Mouse (Mus musculus): ENCODE measurements around the gene Pim3. TPM values are rescaled to one million over a fixed set of nuclear protein-coding genes. Genes with fewer than 3 reads are reported as not detected.

Gene Pim3
- polyA plus RNA-seq, 1 experiment from 2014 or later = 69.4 TPM

DNA sequence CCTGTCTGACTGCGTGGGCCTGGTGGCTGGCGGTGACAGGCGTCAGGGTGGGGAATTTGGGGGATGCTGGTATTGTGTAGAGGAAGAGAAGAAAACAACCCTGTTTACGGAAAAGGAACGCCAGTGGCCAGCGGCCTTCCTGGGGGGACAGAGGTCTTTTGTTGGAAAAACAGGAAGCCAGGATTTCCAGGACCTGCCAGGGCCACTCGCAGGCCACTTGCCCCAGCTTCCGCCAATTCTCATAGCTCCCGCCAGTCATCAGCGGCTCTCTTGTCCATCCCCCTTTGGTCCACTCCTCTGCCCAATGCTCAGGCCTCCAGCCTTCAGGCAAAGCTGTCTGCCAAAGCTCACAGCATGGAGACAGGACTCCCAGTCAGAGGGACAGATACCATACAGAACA is 21.9 kb upstream of the Pim3 start:
- no peak overlapping the region for H3K9ac ChIP-seq (ENCODE audit: low read length)

DNA sequence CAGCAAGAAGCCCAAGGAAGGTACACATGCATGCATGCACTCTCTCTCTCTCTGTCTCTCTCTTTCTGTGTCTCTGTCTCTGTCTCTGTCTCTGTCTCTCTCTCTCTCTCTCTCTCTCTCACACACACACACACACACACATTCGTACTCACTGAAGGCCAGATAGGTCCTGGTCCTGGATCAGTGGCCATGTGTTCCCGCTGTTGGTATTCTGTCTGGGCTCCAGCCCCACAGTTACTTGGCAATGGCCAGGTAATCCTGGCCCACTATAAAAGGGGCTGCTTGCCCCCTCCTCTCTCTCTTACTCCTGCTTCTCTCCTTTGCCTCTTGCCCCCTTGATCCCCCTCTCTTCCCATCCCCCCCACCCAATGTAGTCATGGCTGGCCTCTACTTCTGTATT is 20.8 kb upstream of the Pim3 start:
- 0 out of 2 replicates have a peak, but pooled peaks cover 3% of the 10 kb centered on the region for H3K4me1 ChIP-seq (replicated peaks; ENCODE audit: control insufficient read depth, insufficient read depth)
- H3K4me3 ChIP-seq (ENCODE audit: low read depth, low read length) = no peak overlapping the region
- DNase-seq (ENCODE audit: low spot score) (no peak), ATAC-seq (ENCODE audit: low FRiP score, low TSS enrichment) (no peak)
- H3K9me3 ChIP-seq (ENCODE audit: control insufficient read depth, low read length) = no peaks in the 10 kb centered on the region
- H3K9ac ChIP-seq (ENCODE audit: low read length) = no peak overlapping the region
- no peaks in the 10 kb centered on the region for H3K36me3 ChIP-seq (ENCODE audit: control insufficient read depth, insufficient read depth, low read length)
- 73% methylated on average over 2 of the region's 2 CpGs for WGBS
- H3K27ac ChIP-seq (replicated peaks) = no peak overlapping the region
- H3K4me2 ChIP-seq (replicated peaks; ENCODE audit: low read depth) = no peak overlapping the region
- H3K27me3 ChIP-seq (ENCODE audit: control insufficient read depth, insufficient read depth, low read length) = no peaks in the 10 kb centered on the region
- TF ChIP-seq CTCF (IDR thresholded peaks at IDR 0.05; ENCODE audit: low read depth) = no peak
- no peak for TF ChIP-seq EP300 (optimal IDR thresholded peaks at IDR 0.05)

More for the DNA sequence above, 21.9 kb upstream of the Pim3 start:
- no peaks in the 10 kb centered on the region for H3K36me3 ChIP-seq (ENCODE audit: control insufficient read depth, insufficient read depth, low read length)
- TF ChIP-seq EP300 (optimal IDR thresholded peaks at IDR 0.05) = no peak
- TF ChIP-seq CTCF (IDR thresholded peaks at IDR 0.05; ENCODE audit: low read depth) = no peak
- 64% methylated on average over 10 of the region's 10 CpGs for WGBS
- ATAC-seq (ENCODE audit: low FRiP score, low TSS enrichment) (no peak), DNase-seq (ENCODE audit: low spot score) (no peak)
- H3K27ac ChIP-seq (replicated peaks) = peak overlapping the region; percentile 84
- H3K9me3 ChIP-seq (ENCODE audit: control insufficient read depth, low read length) = no peaks in the 10 kb centered on the region
- no peak overlapping the region for H3K4me3 ChIP-seq (ENCODE audit: low read depth, low read length)
- no peak overlapping the region for H3K4me2 ChIP-seq (replicated peaks; ENCODE audit: low read depth)
- 0 out of 2 replicates have a peak, but pooled peaks cover 3% of the 10 kb centered on the region for H3K4me1 ChIP-seq (replicated peaks; ENCODE audit: control insufficient read depth, insufficient read depth)
- H3K27me3 ChIP-seq (ENCODE audit: control insufficient read depth, insufficient read depth, low read length) = no peaks in the 10 kb centered on the region

DNA sequence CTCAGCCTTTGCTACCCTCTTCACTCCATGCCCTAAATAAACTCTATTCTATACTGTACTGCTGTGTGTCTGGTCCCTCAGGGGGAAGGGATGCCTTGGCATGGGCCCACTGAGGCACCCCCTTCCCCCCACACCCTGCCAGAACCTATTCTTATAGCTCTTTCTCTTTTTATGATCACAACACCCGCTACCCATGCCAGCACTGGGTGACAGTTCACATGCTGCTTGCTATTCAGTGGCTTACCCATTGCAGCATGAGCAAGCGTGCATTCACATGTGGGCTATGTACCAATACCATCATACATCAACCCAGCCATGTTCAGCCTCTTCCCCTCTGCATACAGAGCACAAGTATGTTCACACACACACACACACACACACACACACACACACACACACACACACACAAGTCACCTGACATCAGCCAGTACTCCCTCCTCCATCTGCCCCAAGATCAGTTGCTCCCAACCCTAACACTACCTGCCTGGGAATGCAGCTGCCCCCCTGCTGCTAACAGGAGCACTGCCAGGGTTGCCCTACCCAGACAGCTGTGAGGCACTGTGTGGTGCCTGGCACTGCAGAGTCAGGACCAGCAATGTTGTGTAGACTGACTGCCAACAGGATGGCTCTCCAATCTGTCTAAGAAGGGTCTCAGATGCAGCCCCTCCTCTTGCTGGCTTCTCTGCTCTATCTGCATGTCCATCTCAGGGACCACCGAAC is 20.2 kb upstream of the Pim3 start:
- Histone ChIP-seq H3K4me3 (ENCODE audit: low read depth, low read length) (no peak overlapping the region), H3K4me2 (replicated peaks; ENCODE audit: low read depth) (no peak overlapping the region), H3K27me3 (ENCODE audit: control insufficient read depth, insufficient read depth, low read length) (no peaks in the 10 kb centered on the region), H3K9me3 (ENCODE audit: control insufficient read depth, low read length) (no peaks in the 10 kb centered on the region), H3K4me1 (replicated peaks; ENCODE audit: control insufficient read depth, insufficient read depth) (0 out of 2 replicates have a peak, but pooled peaks cover 3% of the 10 kb centered on the region), H3K36me3 (ENCODE audit: control insufficient read depth, insufficient read depth, low read length) (no peaks in the 10 kb centered on the region), H3K9ac (ENCODE audit: low read length) (no peak overlapping the region), H3K27ac (replicated peaks) (no peak overlapping the region)
- ATAC-seq (ENCODE audit: low FRiP score, low TSS enrichment) (no peak), DNase-seq (ENCODE audit: low spot score) (no peak)
- WGBS = 82% methylated on average over 3 of the region's 3 CpGs
- TF ChIP-seq CTCF (IDR thresholded peaks at IDR 0.05; ENCODE audit: low read depth) (peak; percentile 17; the same call in 1 of the 2 replicates), EP300 (optimal IDR thresholded peaks at IDR 0.05) (no peak)

DNA sequence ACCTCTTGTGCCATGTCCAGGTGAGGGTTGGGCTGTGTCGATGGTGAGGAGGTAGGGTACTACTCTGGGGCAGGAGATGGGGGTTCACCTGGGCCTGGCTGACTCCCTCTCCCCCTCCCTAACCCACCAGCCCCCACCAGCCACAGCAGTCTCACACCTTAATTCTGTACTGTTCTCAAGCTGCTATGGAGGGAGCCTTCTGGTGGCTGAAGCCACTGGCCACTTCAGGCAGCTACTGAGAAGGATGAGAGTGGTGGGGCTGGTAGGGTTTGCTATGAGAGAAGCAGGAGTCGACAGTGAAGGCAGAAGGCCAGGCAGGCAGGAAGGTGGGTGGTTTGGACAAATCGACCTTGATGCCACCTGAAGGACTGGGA is 19.7 kb upstream of the Pim3 start:
- Histone ChIP-seq H3K9ac (ENCODE audit: low read length) (no peak overlapping the region), H3K27ac (replicated peaks) (no peak overlapping the region), H3K4me3 (ENCODE audit: low read depth, low read length) (no peak overlapping the region), H3K36me3 (ENCODE audit: control insufficient read depth, insufficient read depth, low read length) (no peaks in the 10 kb centered on the region), H3K27me3 (ENCODE audit: control insufficient read depth, insufficient read depth, low read length) (no peaks in the 10 kb centered on the region), H3K4me1 (replicated peaks; ENCODE audit: control insufficient read depth, insufficient read depth) (0 out of 2 replicates have a peak, but pooled peaks cover 3% of the 10 kb centered on the region), H3K4me2 (replicated peaks; ENCODE audit: low read depth) (no peak overlapping the region), H3K9me3 (ENCODE audit: control insufficient read depth, low read length) (no peaks in the 10 kb centered on the region)
- DNase-seq (ENCODE audit: low spot score) (no peak), ATAC-seq (ENCODE audit: low FRiP score, low TSS enrichment) (no peak)
- WGBS = 77% methylated on average over 3 of the region's 3 CpGs
- TF ChIP-seq CTCF (IDR thresholded peaks at IDR 0.05; ENCODE audit: low read depth) = no peak
- TF ChIP-seq EP300 (optimal IDR thresholded peaks at IDR 0.05) = no peak

DNA sequence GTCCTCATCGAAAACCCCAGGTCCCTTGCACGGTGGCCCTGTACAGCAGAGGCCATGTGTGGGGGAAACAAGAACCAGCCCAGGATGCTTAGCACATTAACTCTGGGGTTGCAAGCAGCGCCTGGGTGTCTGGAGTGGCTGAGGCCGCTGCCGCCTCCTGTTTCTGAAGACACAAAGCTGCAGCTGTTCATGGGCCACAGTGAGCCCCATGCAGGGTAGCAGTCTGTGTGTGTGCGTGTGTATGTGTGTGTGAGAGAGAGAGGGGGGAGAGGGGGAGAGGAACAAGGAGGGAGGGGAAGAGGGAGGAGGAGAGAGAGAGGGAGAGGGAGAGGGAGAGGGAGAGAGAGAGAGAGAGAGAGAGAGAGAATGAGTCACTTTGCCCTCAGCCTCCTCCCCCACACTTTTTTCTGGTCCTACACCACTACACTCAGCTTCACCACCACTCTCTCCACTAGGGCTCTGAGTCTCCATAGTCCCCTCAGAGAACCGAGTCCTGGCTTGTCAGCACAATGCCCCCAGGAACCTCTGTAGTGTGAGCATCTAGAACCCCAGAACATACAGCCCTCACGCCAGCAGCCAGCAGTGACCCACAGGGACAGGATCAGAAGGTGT is 18.4 kb upstream of the Pim3 start:
- DNase-seq (ENCODE audit: low spot score) (peak; percentile 52), ATAC-seq (ENCODE audit: low FRiP score, low TSS enrichment) (peak; percentile 38)
- Histone ChIP-seq H3K9ac (ENCODE audit: low read length) (no peak overlapping the region), H3K9me3 (ENCODE audit: control insufficient read depth, low read length) (no peaks in the 10 kb centered on the region), H3K4me1 (replicated peaks; ENCODE audit: control insufficient read depth, insufficient read depth) (0 out of 2 replicates have a peak, but pooled peaks cover 4% of the 10 kb centered on the region), H3K27ac (replicated peaks) (0 out of 2 replicates have a peak overlapping the region, but pooled peaks have one; percentile 30), H3K36me3 (ENCODE audit: control insufficient read depth, insufficient read depth, low read length) (no peaks in the 10 kb centered on the region), H3K4me2 (replicated peaks; ENCODE audit: low read depth) (no peak overlapping the region), H3K27me3 (ENCODE audit: control insufficient read depth, insufficient read depth, low read length) (no peaks in the 10 kb centered on the region), H3K4me3 (ENCODE audit: low read depth, low read length) (no peak overlapping the region)
- TF ChIP-seq EP300 (optimal IDR thresholded peaks at IDR 0.05) = no peak
- no peak for TF ChIP-seq CTCF (IDR thresholded peaks at IDR 0.05; ENCODE audit: low read depth)
- 32% methylated on average over 8 of the region's 8 CpGs for WGBS

GRCm38 (mm10) chr15:88844966-88845365 is 17.0 kb upstream of the Pim3 start:
- Histone ChIP-seq H3K9ac (ENCODE audit: low read length) (no peak overlapping the region), H3K4me1 (replicated peaks; ENCODE audit: control insufficient read depth, insufficient read depth) (0 out of 2 replicates have a peak, but pooled peaks cover 2% of the 10 kb centered on the region), H3K27me3 (ENCODE audit: control insufficient read depth, insufficient read depth, low read length) (no peaks in the 10 kb centered on the region), H3K4me3 (ENCODE audit: low read depth, low read length) (no peak overlapping the region), H3K9me3 (ENCODE audit: control insufficient read depth, low read length) (no peaks in the 10 kb centered on the region), H3K27ac (replicated peaks) (no peak overlapping the region), H3K36me3 (ENCODE audit: control insufficient read depth, insufficient read depth, low read length) (no peaks in the 10 kb centered on the region), H3K4me2 (replicated peaks; ENCODE audit: low read depth) (no peak overlapping the region)
- TF ChIP-seq CTCF (IDR thresholded peaks at IDR 0.05; ENCODE audit: low read depth) = no peak
- TF ChIP-seq EP300 (optimal IDR thresholded peaks at IDR 0.05) = no peak
- WGBS = 82% methylated on average over 7 of the region's 7 CpGs
- no peak for ATAC-seq (ENCODE audit: low FRiP score, low TSS enrichment)
- DNase-seq (ENCODE audit: low spot score) = no peak

All from stomach, postnatal 0 days (tissue).